ENCODE assay signal across 1 mouse cellular context in genomic region chr4:41124180-41124951, GRCm38 (mm10).
TF ChIP-seq lines count a peak whose summit lies in the region.

Gene Nol6 (minus strand): TSS chr4:41124455.

TF ChIP-seq in CH12.LX, 34 proteins besides CTCF, POLR2A, EP300 and RAD21 (continued from another document):
- TF ChIP-seq SMC3 (IDR thresholded peaks at IDR 0.05; ENCODE audit: low read depth, low read length) (no peak), JUN (IDR thresholded peaks at IDR 0.05; ENCODE audit: insufficient read depth, low read depth, low read length) (no peak), CHD1 (IDR thresholded peaks at IDR 0.05; ENCODE audit: low read depth, low read length) (no peak), NELFE (IDR thresholded peaks at IDR 0.05; ENCODE audit: low read depth, low read length) (peak; percentile 32; the same call in 1 of the 2 replicates), IRF4 (IDR thresholded peaks at IDR 0.05; ENCODE audit: low read depth, low read length) (peak; percentile 83), E2F4 (IDR thresholded peaks at IDR 0.05; ENCODE audit: insufficient replicate concordance, low read depth, low read length) (no peak), NRF1 (IDR thresholded peaks at IDR 0.05; ENCODE audit: low read depth, low read length) (no peak; the same call in 1 of the 2 replicates), USF2 (conservative IDR thresholded peaks at IDR 0.05; ENCODE audit: low read depth, low read length) (peak; percentile 53; the same call in 1 of the 2 replicates), BHLHE40 (IDR thresholded peaks at IDR 0.05; ENCODE audit: low read depth, low read length) (no peak), ELF1 (IDR thresholded peaks at IDR 0.05; ENCODE audit: low read depth, low read length) (peak; percentile 97), ZC3H11A (IDR thresholded peaks at IDR 0.05; ENCODE audit: low read depth, low read length) (no peak), ZKSCAN1 (IDR thresholded peaks at IDR 0.05; ENCODE audit: borderline replicate concordance, low read depth, low read length) (no peak), MYC (IDR thresholded peaks at IDR 0.05; ENCODE audit: low read depth, low read length) (peak; percentile 96)
TF ChIP-seq in CH12.LX: peak in this region for 18.
